Mouse (Mus musculus) bone marrow macrophage, adult 2 months (primary cell): Measurements from ENCODE around the gene Sphkap. TPM values are rescaled to one million over a fixed set of nuclear protein-coding genes. Genes with fewer than 3 reads are reported as not detected.

Source experiments
- H3K27ac ChIP-seq: 2 replicates; pipeline ENCODE4 v1.5.1; 2012; ENCODE audit warnings: low read depth, low read length; ENCODE audit not compliant: insufficient read depth
- H3K4me1 ChIP-seq: 2 replicates; pipeline ENCODE4 v1.6.1; 2012; ENCODE audit warnings: low read length; ENCODE audit not compliant: control insufficient read depth, insufficient read depth
- H3K4me3 ChIP-seq: 2 replicates; pipeline ENCODE4 v1.5.1; 2012; ENCODE audit warnings: mild to moderate bottlenecking, low read length, moderate library complexity; ENCODE audit not compliant: insufficient read depth
- CTCF ChIP-seq: IDR thresholded peaks from 2 replicates; pipeline ENCODE4 v1.5.1; 2012; ENCODE audit warnings: low read depth, mild to moderate bottlenecking, low read length, moderate library complexity
- POLR2A ChIP-seq: IDR thresholded peaks from 2 replicates; pipeline ENCODE4 v1.6.1; 2012; ENCODE audit warnings: mild to moderate bottlenecking, low read depth, low read length, borderline replicate concordance
- polyA plus RNA-seq: library from polyadenylated mRNA; stranded (reverse); fragments of >200 nt; gene quantifications from 2 replicates; pipeline ENCODE4 v1.2.4, GENCODE M21; 2012; ENCODE audit not compliant: missing spikeins, insufficient read depth, insufficient read length

Gene Sphkap
- polyA plus RNA-seq, 1 experiment, result not detected

DNA sequence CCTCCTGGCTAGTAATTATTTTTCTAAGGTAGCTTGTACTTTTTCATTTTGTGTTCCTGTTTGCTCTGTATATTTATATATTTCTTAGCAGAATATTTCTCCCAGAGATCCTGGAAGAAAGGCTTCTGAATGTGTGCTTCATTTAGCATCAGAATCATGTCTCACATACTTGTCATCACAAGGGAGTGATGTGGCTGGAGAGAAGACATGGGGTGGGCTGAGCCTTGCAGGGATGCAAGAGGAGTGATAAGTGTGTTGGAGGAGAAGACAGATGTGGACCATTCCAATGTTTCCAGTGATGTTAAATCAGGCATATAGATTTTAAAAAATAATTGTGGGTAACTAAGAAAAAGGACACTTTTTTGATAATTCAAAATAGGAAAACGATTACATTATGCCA, 30.6 kb downstream of the Sphkap start:
- TF ChIP-seq POLR2A, result no peak
- TF ChIP-seq CTCF, result no peak
- Histone ChIP-seq H3K4me1 (no peaks in the 10 kb centered on the region), H3K4me3 (no peak overlapping the region), H3K27ac (no peak overlapping the region)

DNA sequence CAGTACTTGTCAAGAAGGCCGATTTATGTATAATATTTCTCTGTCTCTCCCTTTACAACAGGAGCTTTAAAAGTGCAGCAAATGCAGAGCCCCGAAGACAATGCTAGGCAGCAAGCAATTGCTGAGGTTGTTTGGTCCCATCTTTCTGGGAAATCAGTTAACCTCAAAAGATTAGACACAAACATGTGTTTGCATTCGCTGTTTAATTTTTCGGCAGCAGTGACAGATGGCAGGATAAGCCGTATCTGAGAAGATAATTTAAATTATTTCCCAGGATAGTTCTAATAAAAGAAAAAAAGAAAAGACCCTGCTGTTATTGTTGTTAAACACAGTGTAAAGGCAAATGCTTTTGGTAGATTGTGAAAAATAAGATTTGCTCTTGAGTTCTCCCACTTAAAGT, 41.5 kb downstream of the Sphkap start:
- no peak overlapping the region for H3K27ac ChIP-seq
- H3K4me1 ChIP-seq, result no peaks in the 10 kb centered on the region
- TF ChIP-seq POLR2A, result no peak
- TF ChIP-seq CTCF, result no peak
- H3K4me3 ChIP-seq, result no peak overlapping the region

DNA sequence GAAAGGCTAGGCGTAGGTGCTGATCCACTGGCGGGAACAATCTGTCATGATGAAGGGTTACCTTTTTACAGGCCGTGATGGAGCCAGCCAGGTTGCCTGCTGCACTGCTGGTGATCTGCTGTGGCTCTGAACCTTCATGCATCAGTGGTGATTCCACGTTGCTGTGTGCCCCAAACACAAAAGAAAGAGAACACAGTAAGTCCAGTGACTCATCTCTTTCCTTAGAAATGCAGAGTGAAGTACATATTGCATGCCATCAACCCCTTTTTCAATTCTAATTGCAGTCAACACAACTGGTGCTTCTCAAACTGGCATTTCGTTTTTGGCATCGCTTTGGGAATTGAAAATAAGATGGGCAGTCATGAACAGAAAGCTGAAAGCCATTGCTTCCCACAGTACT, 45.8 kb downstream of the Sphkap start:
- no peak overlapping the region for H3K27ac ChIP-seq
- no peaks in the 10 kb centered on the region for H3K4me1 ChIP-seq
- no peak for TF ChIP-seq CTCF
- no peak for TF ChIP-seq POLR2A
- no peak overlapping the region for H3K4me3 ChIP-seq

DNA sequence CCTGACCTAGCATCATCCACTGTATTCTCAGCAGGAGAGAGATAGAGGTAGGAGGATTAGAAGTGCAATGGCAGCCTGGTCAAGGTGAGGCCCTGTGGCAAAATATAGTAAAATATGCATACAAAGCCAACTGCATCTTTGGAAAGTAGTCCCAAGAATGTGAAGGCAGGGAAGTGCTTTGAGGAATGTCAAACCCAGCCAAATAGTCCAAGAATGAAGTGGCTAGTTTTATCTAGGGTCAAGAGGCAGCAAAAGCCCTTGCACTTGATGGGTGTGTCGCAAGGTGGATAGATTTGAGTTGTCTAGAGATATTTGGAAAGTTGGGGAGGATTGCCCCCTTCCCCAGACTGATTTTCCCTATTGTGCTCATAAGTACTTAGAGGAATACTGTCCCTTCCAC, 61.5 kb downstream of the Sphkap start:
- no peaks in the 10 kb centered on the region for H3K4me1 ChIP-seq
- no peak overlapping the region for H3K27ac ChIP-seq
- H3K4me3 ChIP-seq, result no peak overlapping the region
- no peak for TF ChIP-seq CTCF
- TF ChIP-seq POLR2A, result no peak

DNA sequence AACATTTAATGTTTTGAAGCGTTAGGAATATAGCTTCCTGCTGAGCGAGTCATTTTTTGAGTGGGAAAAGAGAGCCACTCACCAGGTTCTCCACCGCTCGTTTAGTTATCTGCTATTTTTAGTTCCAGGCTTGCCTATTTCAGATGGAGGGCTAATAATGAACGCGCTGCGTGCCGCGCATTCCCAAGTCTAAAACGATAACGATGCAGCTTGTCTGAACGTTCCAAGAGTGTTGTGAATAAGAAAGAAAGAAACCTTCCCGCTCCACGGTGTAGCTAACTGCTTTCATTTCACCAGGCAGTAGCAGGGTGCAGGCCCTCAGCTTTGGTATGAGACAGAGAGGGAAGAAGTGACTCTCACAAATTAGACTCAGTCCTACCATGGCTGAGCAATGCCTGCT, 62.4 kb downstream of the Sphkap start:
- no peak for TF ChIP-seq POLR2A
- no peak for TF ChIP-seq CTCF
- Histone ChIP-seq H3K4me1 (no peaks in the 10 kb centered on the region), H3K27ac (no peak overlapping the region), H3K4me3 (no peak overlapping the region)

DNA sequence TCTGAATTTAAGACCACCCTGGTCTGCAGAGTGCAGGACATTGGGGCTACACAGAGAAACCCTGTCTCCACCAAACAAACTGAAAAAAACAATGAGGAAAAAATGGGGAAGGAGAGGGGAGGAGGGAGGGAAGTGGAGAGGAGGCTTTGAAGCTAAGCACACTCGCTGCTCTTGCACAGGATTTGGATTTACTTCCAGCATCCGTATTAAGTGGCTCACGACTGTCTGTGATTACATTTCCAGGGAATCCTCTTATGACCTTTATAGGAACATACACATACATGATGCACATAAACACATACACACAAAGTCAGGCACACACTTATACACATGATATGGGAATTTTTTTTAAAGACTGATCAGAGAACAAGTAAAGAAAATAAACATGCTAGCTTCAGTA, 62.9 kb downstream of the Sphkap start:
- TF ChIP-seq CTCF, result no peak
- TF ChIP-seq POLR2A, result no peak
- Histone ChIP-seq H3K27ac (no peak overlapping the region), H3K4me1 (no peaks in the 10 kb centered on the region), H3K4me3 (no peak overlapping the region)

DNA sequence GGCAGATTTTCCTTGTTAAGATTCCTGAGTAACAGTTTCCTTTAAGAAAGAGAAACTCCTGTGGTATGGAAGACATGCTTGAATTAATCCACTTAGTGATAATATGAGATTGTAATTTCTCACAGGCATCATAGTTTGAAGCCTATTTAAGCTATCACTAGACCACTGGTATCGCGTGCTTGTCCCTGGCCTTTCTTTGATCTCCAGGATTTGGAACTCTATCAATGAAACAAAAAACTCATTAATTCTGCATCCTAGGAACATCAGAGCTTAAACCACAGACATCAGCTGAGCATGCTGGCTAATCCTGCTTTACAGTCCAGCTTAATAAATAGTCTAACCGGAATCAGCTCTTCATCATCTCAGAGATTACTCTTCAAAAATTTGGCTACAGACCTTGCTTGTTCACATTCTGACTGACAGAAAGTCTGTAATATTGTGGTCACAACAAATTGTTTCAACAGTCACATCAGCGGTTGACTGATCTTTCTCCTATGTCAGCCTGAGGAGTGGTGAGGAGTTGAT, 65.2 kb downstream of the Sphkap start:
- no peaks in the 10 kb centered on the region for H3K4me1 ChIP-seq
- no peak overlapping the region for H3K4me3 ChIP-seq
- TF ChIP-seq POLR2A, result no peak
- no peak for TF ChIP-seq CTCF
- H3K27ac ChIP-seq, result no peak overlapping the region

DNA sequence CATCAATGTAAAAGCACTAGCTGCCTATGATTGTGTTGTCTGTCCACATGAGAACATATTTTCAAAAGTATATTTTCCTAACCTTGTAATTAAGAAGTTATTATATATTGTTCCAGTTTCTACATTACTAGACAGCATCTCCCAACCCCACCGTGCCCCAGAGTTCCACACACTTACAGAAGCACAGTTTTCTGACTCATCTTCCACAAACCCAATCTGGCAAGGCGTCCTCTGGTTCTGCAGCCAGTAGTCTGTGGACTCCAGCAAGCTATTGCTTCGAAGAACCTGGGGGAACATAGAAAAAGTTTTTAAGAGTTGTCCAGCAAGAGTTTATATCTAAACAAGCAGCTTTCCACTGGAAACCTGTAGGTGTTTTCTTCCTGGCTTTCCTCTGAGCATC, 68.6 kb downstream of the Sphkap start:
- H3K4me1 ChIP-seq, result no peaks in the 10 kb centered on the region
- TF ChIP-seq POLR2A (no peak), CTCF (no peak)
- H3K27ac ChIP-seq, result no peak overlapping the region
- no peak overlapping the region for H3K4me3 ChIP-seq

DNA sequence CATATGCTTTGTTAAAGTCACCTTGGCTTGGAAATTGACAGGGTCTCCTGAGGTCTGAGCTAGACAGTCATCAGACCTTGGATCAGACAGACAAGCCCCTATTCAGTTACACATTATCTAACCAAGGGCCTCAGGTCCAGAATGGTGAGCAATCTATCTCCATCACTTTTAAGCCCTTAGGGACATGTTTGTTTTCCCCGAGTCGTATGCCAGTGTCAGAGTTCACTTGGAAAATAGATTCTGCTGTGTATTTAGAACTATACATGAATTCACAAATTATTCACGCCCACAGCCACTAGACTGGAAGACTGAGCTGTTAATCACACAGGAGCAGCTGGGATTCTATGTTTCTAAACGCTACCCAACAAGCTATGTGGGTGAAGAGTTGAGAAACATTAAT, 91.1 kb downstream of the Sphkap start:
- TF ChIP-seq CTCF (no peak), POLR2A (no peak)
- H3K4me3 ChIP-seq, result no peak overlapping the region
- H3K27ac ChIP-seq, result no peak overlapping the region
- no peaks in the 10 kb centered on the region for H3K4me1 ChIP-seq

DNA sequence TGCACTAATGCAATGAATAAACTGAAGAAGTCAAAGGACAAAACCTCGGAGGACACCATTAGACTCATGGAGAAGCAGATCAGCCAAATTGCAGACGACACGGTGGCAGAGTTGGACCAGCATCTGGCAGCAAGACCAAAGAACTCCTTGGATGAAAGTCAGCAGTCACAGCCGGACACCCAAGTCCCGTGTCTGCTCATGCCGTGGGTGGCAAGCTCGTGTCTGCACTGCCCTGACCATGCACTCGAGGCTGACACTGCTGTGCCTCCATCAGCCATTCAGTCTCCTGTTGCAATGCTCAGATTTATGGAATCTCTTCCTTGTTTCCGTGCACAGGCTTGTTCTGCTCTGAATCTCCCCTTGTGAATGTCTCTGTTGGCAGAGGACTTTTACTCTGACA, 92.9 kb downstream of the Sphkap start:
- Histone ChIP-seq H3K4me1 (no peaks in the 10 kb centered on the region), H3K4me3 (no peak overlapping the region), H3K27ac (no peak overlapping the region)
- TF ChIP-seq CTCF (no peak), POLR2A (no peak)

DNA sequence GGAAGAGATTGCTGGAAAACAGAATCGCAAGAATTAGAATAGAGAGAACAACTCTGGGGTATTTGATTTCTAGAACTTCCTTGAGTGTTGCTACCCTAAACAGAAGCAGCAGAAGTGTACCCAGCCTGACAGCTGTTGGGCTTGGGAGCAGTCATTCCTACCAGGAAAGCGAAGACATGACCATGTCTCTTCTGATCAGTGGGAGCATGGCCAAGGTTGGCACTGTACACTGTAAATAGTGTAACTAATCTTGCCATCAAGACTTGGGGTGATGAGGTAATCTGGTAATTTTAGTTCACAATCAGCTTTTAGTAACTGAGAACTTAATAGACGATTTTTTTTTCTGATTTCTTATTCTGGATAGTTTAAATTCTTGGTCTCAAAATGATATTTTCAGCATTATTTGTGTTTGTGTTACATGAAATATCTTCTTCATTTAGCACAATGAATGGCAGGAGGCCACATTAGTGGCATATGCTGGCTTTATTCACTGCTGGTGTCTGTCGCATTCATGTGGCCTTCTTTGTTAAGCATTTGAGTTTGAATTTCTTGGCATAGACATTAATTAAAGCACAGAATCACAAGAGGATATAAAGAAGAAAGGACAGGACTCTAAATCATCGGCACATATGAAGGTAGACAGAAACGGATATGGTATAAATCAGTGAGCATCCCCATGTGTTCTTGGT, 96.2 kb downstream of the Sphkap start:
- Histone ChIP-seq H3K4me1 (no peaks in the 10 kb centered on the region), H3K4me3 (no peak overlapping the region), H3K27ac (no peak overlapping the region)
- TF ChIP-seq POLR2A (no peak), CTCF (no peak)
